Comparison of ENCODE assay signal across 33 mouse cellular contexts in genomic region chr7:30794921-30795320, GRCm38 (mm10). TPM values are rescaled to one million over a fixed set of nuclear protein-coding genes. Genes with fewer than 3 reads are reported as not detected.
DNase-seq lines count a peak whose midpoint lies in the region; ATAC-seq and TF ChIP-seq lines count a peak whose summit lies in the region.
"Had no signal": no experiment of that assay in that cellular context is flagged by ENCODE, and none has a peak within 500 bp of the region (broad histone marks: within the 10 kb centered on the region; RNA-seq: fewer than 3 reads in every experiment).

No protein-coding gene starts in this region.

- no peak overlapping the region for H3K4me2 ChIP-seq in intestine, embryonic 16.5 days (ENCODE audit: low read depth, low read length)
- H3K4me2 ChIP-seq: embryonic facial prominence, embryonic 15.5 days; forebrain, embryonic 13.5 days; heart, embryonic 11.5 days; hindbrain, embryonic 12.5 days; limb, embryonic 13.5 days; liver, embryonic 11.5 days; lung, embryonic 15.5 days; midbrain, embryonic 13.5 days had no signal

- H3K9me3 ChIP-seq in MEL (replicated peaks; ENCODE audit: insufficient read depth, low read length), result no peaks in the 10 kb centered on the region
- no peaks in the 10 kb centered on the region for H3K9me3 ChIP-seq in intestine, embryonic 16.5 days (ENCODE audit: control insufficient read depth, low read length)
- H3K9me3 ChIP-seq: embryonic facial prominence, embryonic 15.5 days; hindbrain, embryonic 12.5 days; lung, embryonic 15.5 days; midbrain, embryonic 13.5 days had no signal

- peak; percentile 56; the same call in 1 of the 2 replicates for ATAC-seq in monocyte, adult 5-6 weeks (replicated peaks; ENCODE audit: insufficient number of reproducible peaks, low FRiP score, low TSS enrichment, poor library complexity, severe bottlenecking)
- ATAC-seq in intestine, embryonic 16.5 days, result no peak
- ATAC-seq: forebrain, embryonic 13.5 days; intestine, postnatal 0 days; midbrain, embryonic 13.5 days had no signal

- TF ChIP-seq EP300 in MEL (IDR thresholded peaks at IDR 0.05; ENCODE audit: low read depth in 1 of 2, low read length in 2 of 2), result no peak

- no peak overlapping the region for H3K4me3 ChIP-seq in MEL (ENCODE audit: control insufficient read depth in 1 of 2, insufficient read depth in 1 of 2, low read depth in 2 of 2, low read length in 2 of 2)
- H3K4me3 ChIP-seq in intestine, embryonic 16.5 days (ENCODE audit: low read length), result no peak overlapping the region
- H3K4me3 ChIP-seq: embryonic facial prominence, embryonic 15.5 days; forebrain, embryonic 13.5 days; hindbrain, embryonic 12.5 days; limb, embryonic 13.5 days; lung, embryonic 15.5 days; midbrain, embryonic 13.5 days had no signal

- H3K79me2 ChIP-seq in MEL (ENCODE audit: control insufficient read depth, insufficient read depth, low read length, poor library complexity), result no peaks in the 10 kb centered on the region

- no peak for TF ChIP-seq POLR2A in MEL (IDR thresholded peaks at IDR 0.05; ENCODE audit: control insufficient read depth in 1 of 2, insufficient read depth in 1 of 2, low read depth in 1 of 2, low read length in 2 of 2, poor library complexity in 1 of 2)

- no peak overlapping the region for H3K27ac ChIP-seq in MEL (ENCODE audit: control insufficient read depth, low read depth, low read length)
- H3K27ac ChIP-seq in intestine, embryonic 16.5 days (ENCODE audit: low read length), result no peak overlapping the region
- H3K27ac ChIP-seq: embryonic facial prominence, embryonic 15.5 days; forebrain, embryonic 13.5 days; hindbrain, embryonic 12.5 days; limb, embryonic 13.5 days; lung, embryonic 15.5 days; midbrain, embryonic 13.5 days had no signal

- intact Hi-C loops in left cerebral cortex, postnatal 14 days (cut with DNase I), result loop anchor here (10.0 kb wide), 1 partner anchor 60 kb away; the partner anchor contains the start of gene Ffar3

- no peak overlapping the region for H3K9ac ChIP-seq in MEL (ENCODE audit: control insufficient read depth, low read depth, low read length, poor library complexity, severe bottlenecking)
- H3K9ac ChIP-seq in intestine, embryonic 16.5 days (ENCODE audit: low read depth, low read length), result no peak overlapping the region
- H3K9ac ChIP-seq: embryonic facial prominence, embryonic 15.5 days; forebrain, embryonic 13.5 days; hindbrain, embryonic 12.5 days; limb, embryonic 13.5 days; lung, embryonic 15.5 days; midbrain, embryonic 13.5 days had no signal

- no peak for TF ChIP-seq CTCF in MEL (IDR thresholded peaks at IDR 0.05 in 2 of 3, conservative IDR thresholded peaks at IDR 0.05 in 1 of 3; ENCODE audit: control insufficient read depth in 1 of 3, insufficient read depth in 1 of 3, low read depth in 2 of 3, low read length in 3 of 3, poor library complexity in 1 of 3, severe bottlenecking in 1 of 3)

- peaks cover 0 to 6% of the 10 kb centered on the region in 2 experiments; a peak in 2 of 4 replicates for H3K27me3 ChIP-seq in MEL (ENCODE audit: control insufficient read depth in 1 of 2, insufficient read depth in 2 of 2, low read length in 2 of 2)
- no peaks in the 10 kb centered on the region for H3K27me3 ChIP-seq in intestine, embryonic 16.5 days (replicated peaks; ENCODE audit: control insufficient read depth, insufficient read depth, low read length)
- H3K27me3 ChIP-seq: embryonic facial prominence, embryonic 15.5 days; hindbrain, embryonic 12.5 days; limb, embryonic 13.5 days; lung, embryonic 15.5 days; midbrain, embryonic 13.5 days had no signal

- DNase-seq in 3T3-L1 (ENCODE audit: low read depth, low spot score), result peak; percentile 13
- DNase-seq in MEL (ENCODE audit: low read depth, low spot score), result peak; percentile 36
- peak; percentile 35 for DNase-seq in c-Kit-positive CD71-negative TER-119-negative erythroid progenitor cells, embryonic 14.5 days (ENCODE audit: low read depth)
- no peak for DNase-seq in left cerebral cortex, postnatal 14 days (ENCODE audit: low spot score in 2 of 2)
- no peak for DNase-seq in urinary bladder, postnatal 14 days (ENCODE audit: low spot score)
- DNase-seq in right cerebral cortex, postnatal 4 days, result no peak
- DNase-seq: adrenal gland, postnatal 25 days; B cell, adult 2 months; cerebellum, adult 9-11 months; gastrocnemius, postnatal 14 days; heart, adult 18-20 months; heart, postnatal 36 days; kidney, adult 9 months; kidney, postnatal 14 days; layer of hippocampus, adult 9-11 months; retina, postnatal 1 day; right cerebral cortex, postnatal 14 days had no signal

- no peak for TF ChIP-seq RAD21 in MEL (IDR thresholded peaks at IDR 0.05; ENCODE audit: low read depth, low read length)

- H3K4me1 ChIP-seq in MEL (ENCODE audit: control insufficient read depth in 1 of 2, insufficient read depth in 2 of 2, low read length in 2 of 2), result no peaks in the 10 kb centered on the region
- no peaks in the 10 kb centered on the region for H3K4me1 ChIP-seq in intestine, embryonic 16.5 days (ENCODE audit: control insufficient read depth, insufficient read depth, low read length)
- H3K4me1 ChIP-seq: embryonic facial prominence, embryonic 15.5 days; forebrain, embryonic 13.5 days; hindbrain, embryonic 12.5 days; limb, embryonic 13.5 days; lung, embryonic 15.5 days; midbrain, embryonic 13.5 days had no signal

- H3K36me3 ChIP-seq in MEL (ENCODE audit: control insufficient read depth in 1 of 2, insufficient read depth in 2 of 2, low read length in 2 of 2), result no peaks in the 10 kb centered on the region
- H3K36me3 ChIP-seq in intestine, embryonic 16.5 days (ENCODE audit: control insufficient read depth, insufficient read depth, low read length), result no peaks in the 10 kb centered on the region
- H3K36me3 ChIP-seq: embryonic facial prominence, embryonic 15.5 days; hindbrain, embryonic 12.5 days; limb, embryonic 13.5 days; lung, embryonic 15.5 days; midbrain, embryonic 13.5 days had no signal

TF ChIP-seq in MEL, 35 proteins besides CTCF, POLR2A, EP300 and RAD21:
- TF ChIP-seq TBP (IDR thresholded peaks at IDR 0.05; ENCODE audit: low read depth, low read length) (no peak), USF1 (IDR thresholded peaks at IDR 0.05; ENCODE audit: low read depth, low read length) (no peak), BHLHE40 (IDR thresholded peaks at IDR 0.05; ENCODE audit: borderline replicate concordance, low read depth, low read length) (no peak), MAFK (IDR thresholded peaks at IDR 0.05; ENCODE audit: borderline replicate concordance, low read depth, low read length) (no peak), MYB (IDR thresholded peaks at IDR 0.05; ENCODE audit: low read depth, low read length) (no peak), TCF12 (IDR thresholded peaks at IDR 0.05; ENCODE audit: low read depth, low read length) (no peak), GATA1 (IDR thresholded peaks at IDR 0.05; ENCODE audit: low read depth, low read length) (no peak)

RNA-seq across cellular contexts. Expression of gene Krtdap, which starts 7.2 kb away (rescaled TPM):
- total RNA-seq in MEL (2012; rRNA removed), result not detected in 2 replicates
- polyA plus RNA-seq in MEL (2012; ENCODE audit: insufficient read depth in 1 of 2, insufficient read length in 2 of 2, low read depth in 1 of 2, low replicate concordance in 2 of 2, missing spikeins in 1 of 2), result not detected
- not detected in 3 replicates for total RNA-seq in monocyte, adult 5-6 weeks (2017)
- total RNA-seq in left cerebral cortex, postnatal 14 days (2021), result not detected
- 1.5 and 3.4 TPM in 2 replicates for polyA plus RNA-seq in intestine, embryonic 16.5 days (2015; fragmentation: Nextera tagmentation; extraction: Ambion mirVana)
- total RNA-seq: adrenal gland, postnatal 25 days; heart, adult 18-20 months; heart, postnatal 36 days; left cerebral cortex, adult 18-20 months; left cerebral cortex, postnatal 36 days; megakaryocyte-erythroid progenitor cell, adult 5-6 weeks had no signal
- polyA plus RNA-seq: forebrain, embryonic 13.5 days; heart, embryonic 11.5 days; hindbrain, embryonic 12.5 days; liver, embryonic 11.5 days; midbrain, embryonic 13.5 days had no signal

RNA-seq across cellular contexts. Expression of gene Ffar2, which starts 28.7 kb away (rescaled TPM):
- not detected in 2 replicates for total RNA-seq in MEL (2012; rRNA removed)
- under 1 TPM in 1 of 2 experiments, not detected in 1; 0.04 TPM for polyA plus RNA-seq in MEL (2012; ENCODE audit: insufficient read depth in 1 of 2, insufficient read length in 2 of 2, low read depth in 1 of 2, low replicate concordance in 2 of 2, missing spikeins in 1 of 2)
- 0.19 to 3.1 TPM (median 1.2 TPM) in 3 replicates for total RNA-seq in monocyte, adult 5-6 weeks (2017)
- under 1 TPM in 1 of 2 experiments, not detected in 1; 0.17 TPM for total RNA-seq in left cerebral cortex, postnatal 14 days (2021)
- 10.9 and 11.7 TPM in 2 replicates for polyA plus RNA-seq in intestine, embryonic 16.5 days (2015; fragmentation: Nextera tagmentation; extraction: Ambion mirVana)
- total RNA-seq: ES-E14; left cerebral cortex, adult 18-20 months; left cerebral cortex, postnatal 36 days had no signal
- polyA plus RNA-seq: embryonic facial prominence, embryonic 15.5 days; forebrain, embryonic 13.5 days; heart, embryonic 11.5 days; hindbrain, embryonic 12.5 days; limb, embryonic 13.5 days had no signal

RNA-seq across cellular contexts. Expression of gene Dmkn, which starts 31.4 kb away (rescaled TPM):
- not detected in 2 replicates for total RNA-seq in MEL (2012; rRNA removed)
- polyA plus RNA-seq in MEL (2012; ENCODE audit: insufficient read depth in 1 of 2, insufficient read length in 2 of 2, low read depth in 1 of 2, low replicate concordance in 2 of 2, missing spikeins in 1 of 2), result not detected
- not detected in 3 replicates for total RNA-seq in monocyte, adult 5-6 weeks (2017)
- 1 to 10 TPM; 3.6 to 4.2 TPM for total RNA-seq in left cerebral cortex, postnatal 14 days (2021)
- polyA plus RNA-seq in intestine, embryonic 16.5 days (2015; fragmentation: Nextera tagmentation; extraction: Ambion mirVana), result 4.4 and 5.8 TPM in 2 replicates
- total RNA-seq: megakaryocyte-erythroid progenitor cell, adult 5-6 weeks had no signal
- polyA plus RNA-seq: forebrain, embryonic 13.5 days; liver, embryonic 11.5 days had no signal

RNA-seq across cellular contexts. Expression of gene Sbsn, which starts 43.6 kb away (rescaled TPM):
- 1.2 TPM in 1 of 2 replicates, not detected in the other for total RNA-seq in MEL (2012; rRNA removed)
- under 1 TPM in 1 of 2 experiments, not detected in 1; 0.17 TPM for polyA plus RNA-seq in MEL (2012; ENCODE audit: insufficient read depth in 1 of 2, insufficient read length in 2 of 2, low read depth in 1 of 2, low replicate concordance in 2 of 2, missing spikeins in 1 of 2)
- 2.3 TPM in 1 of 3 replicates, not detected in the others for total RNA-seq in monocyte, adult 5-6 weeks (2017)
- 10 to 100 TPM in 1 of 2 experiments, 1 to 10 TPM in 1; 5.5 to 10.0 TPM for total RNA-seq in left cerebral cortex, postnatal 14 days (2021)
- polyA plus RNA-seq in intestine, embryonic 16.5 days (2015; fragmentation: Nextera tagmentation; extraction: Ambion mirVana), result 0.89 and 1.6 TPM in 2 replicates

RNA-seq across cellular contexts. Expression of gene Gapdhs, which starts 51.4 kb away (rescaled TPM):
- total RNA-seq in MEL (2012; rRNA removed), result not detected in 2 replicates
- polyA plus RNA-seq in MEL (2012; ENCODE audit: insufficient read depth in 1 of 2, insufficient read length in 2 of 2, low read depth in 1 of 2, low replicate concordance in 2 of 2, missing spikeins in 1 of 2), result under 1 TPM in 1 of 2 experiments, not detected in 1; 0.49 TPM
- 0.85 to 1.9 TPM in 2 of 3 replicates, not detected in the other for total RNA-seq in monocyte, adult 5-6 weeks (2017)
- not detected for total RNA-seq in left cerebral cortex, postnatal 14 days (2021)
- polyA plus RNA-seq in intestine, embryonic 16.5 days (2015; fragmentation: Nextera tagmentation; extraction: Ambion mirVana), result 0.32 TPM in 1 of 2 replicates, not detected in the other
- total RNA-seq: adrenal gland, postnatal 25 days; ES-E14; gastrocnemius, postnatal 14 days; heart, adult 18-20 months; heart, postnatal 36 days; left cerebral cortex, adult 18-20 months; megakaryocyte-erythroid progenitor cell, adult 5-6 weeks had no signal
- polyA plus RNA-seq: intestine, postnatal 0 days; liver, embryonic 16.5 days had no signal

Comparison
In these comparisons a context has a peak if more than half of its experiments do, and no peak if none do; other contexts are left out.
1. DNase-seq: peak in 3T3-L1 (single experiment), MEL (single experiment) and c-Kit-positive CD71-negative TER-119-negative erythroid progenitor cells, embryonic 14.5 days (single experiment); none in left cerebral cortex, postnatal 14 days (0 of 2), urinary bladder, postnatal 14 days (single experiment) and right cerebral cortex, postnatal 4 days (single experiment).